In the genomic region with DNA sequence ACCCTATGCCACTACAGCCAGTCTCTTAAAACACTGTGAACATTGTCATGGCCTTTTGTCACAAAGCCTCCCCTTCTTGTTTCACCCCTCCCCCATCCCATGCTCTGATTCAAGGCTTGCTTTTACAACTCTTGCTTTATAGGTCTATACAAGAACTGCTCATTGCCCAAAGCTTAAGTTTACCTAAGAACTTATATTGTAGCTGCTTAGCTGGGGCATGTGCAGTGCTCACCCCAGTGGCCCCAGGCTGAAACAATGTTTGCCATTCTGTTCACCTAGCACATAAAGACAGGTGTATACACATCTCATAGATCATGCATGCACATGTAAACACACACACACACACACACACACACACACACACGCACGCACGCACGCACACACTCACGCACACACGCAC, we compare ENCODE assay signal across 26 mouse cellular contexts. TPM values are rescaled to one million over a fixed set of nuclear protein-coding genes. Genes with fewer than 3 reads are reported as not detected.
DNase-seq lines count a peak whose midpoint lies in the region; ATAC-seq lines count a peak whose summit lies in the region.
"Had no signal": no experiment of that assay in that cellular context is flagged by ENCODE, and none has a peak within 500 bp of the region (broad histone marks: within the 10 kb centered on the region; RNA-seq: fewer than 3 reads in every experiment).

No protein-coding gene starts in this region.

- H3K4me3 ChIP-seq in forebrain, embryonic 11.5 days (ENCODE audit: low read depth, low read length): no peak overlapping the region
- no peak overlapping the region for H3K4me3 ChIP-seq in forebrain, embryonic 15.5 days
- H3K4me3 ChIP-seq in midbrain, embryonic 15.5 days: no peak overlapping the region
- no peak overlapping the region for H3K4me3 ChIP-seq in midbrain, embryonic 14.5 days (replicated peaks; ENCODE audit: low read depth, low read length)
- H3K4me3 ChIP-seq in stomach, embryonic 15.5 days (replicated peaks): no peak overlapping the region
- H3K4me3 ChIP-seq: embryonic facial prominence, embryonic 15.5 days; erythroblast, embryonic 14.5 days; forebrain, embryonic 12.5 days; heart, embryonic 10.5 days; hindbrain, embryonic 13.5 days had no signal

- no peak overlapping the region for H3K9ac ChIP-seq in forebrain, embryonic 11.5 days (ENCODE audit: low read length)
- no peak overlapping the region for H3K9ac ChIP-seq in forebrain, embryonic 15.5 days (replicated peaks)
- H3K9ac ChIP-seq in midbrain, embryonic 15.5 days: no peak overlapping the region
- H3K9ac ChIP-seq in midbrain, embryonic 14.5 days (replicated peaks; ENCODE audit: low read length): no peak overlapping the region
- no peak overlapping the region for H3K9ac ChIP-seq in stomach, embryonic 15.5 days
- H3K9ac ChIP-seq: embryonic facial prominence, embryonic 15.5 days; forebrain, embryonic 12.5 days; forebrain, postnatal 0 days; hindbrain, embryonic 13.5 days had no signal

- 98% methylated on average over 6 of the region's 6 CpGs for WGBS in forebrain, embryonic 11.5 days
- 91% methylated on average over 6 of the region's 6 CpGs for WGBS in forebrain, embryonic 15.5 days
- WGBS in midbrain, embryonic 15.5 days: 99% methylated on average over 6 of the region's 6 CpGs
- 98% methylated on average over 6 of the region's 6 CpGs for WGBS in midbrain, embryonic 14.5 days
- 93% methylated on average over 6 of the region's 6 CpGs for WGBS in stomach, embryonic 15.5 days

- no peaks in the 10 kb centered on the region for H3K27me3 ChIP-seq in forebrain, embryonic 11.5 days (ENCODE audit: control insufficient read depth, insufficient read depth, low read length)
- H3K27me3 ChIP-seq in forebrain, embryonic 15.5 days: no peaks in the 10 kb centered on the region
- H3K27me3 ChIP-seq in midbrain, embryonic 15.5 days (replicated peaks): no peaks in the 10 kb centered on the region
- no peaks in the 10 kb centered on the region for H3K27me3 ChIP-seq in midbrain, embryonic 14.5 days (ENCODE audit: control insufficient read depth, insufficient read depth, low read length)
- no peaks in the 10 kb centered on the region for H3K27me3 ChIP-seq in stomach, embryonic 15.5 days (replicated peaks)
- H3K27me3 ChIP-seq: embryonic facial prominence, embryonic 15.5 days; hindbrain, embryonic 13.5 days had no signal

- no peaks in the 10 kb centered on the region for H3K9me3 ChIP-seq in forebrain, embryonic 11.5 days (ENCODE audit: control insufficient read depth, low read length)
- no peaks in the 10 kb centered on the region for H3K9me3 ChIP-seq in forebrain, embryonic 15.5 days
- H3K9me3 ChIP-seq in midbrain, embryonic 15.5 days: no peaks in the 10 kb centered on the region
- no peaks in the 10 kb centered on the region for H3K9me3 ChIP-seq in midbrain, embryonic 14.5 days (ENCODE audit: control insufficient read depth, low read length)
- no peaks in the 10 kb centered on the region for H3K9me3 ChIP-seq in stomach, embryonic 15.5 days
- H3K9me3 ChIP-seq: embryonic facial prominence, embryonic 15.5 days; forebrain, embryonic 12.5 days; G1E; heart, embryonic 10.5 days; hindbrain, embryonic 13.5 days had no signal

- H3K36me3 ChIP-seq in forebrain, embryonic 11.5 days (ENCODE audit: control insufficient read depth, insufficient read depth, low read length): no peaks in the 10 kb centered on the region
- no peaks in the 10 kb centered on the region for H3K36me3 ChIP-seq in forebrain, embryonic 15.5 days
- H3K36me3 ChIP-seq in midbrain, embryonic 15.5 days (replicated peaks): no peaks in the 10 kb centered on the region
- no peaks in the 10 kb centered on the region for H3K36me3 ChIP-seq in midbrain, embryonic 14.5 days (ENCODE audit: control insufficient read depth, insufficient read depth, low read length)
- H3K36me3 ChIP-seq in stomach, embryonic 15.5 days: no peaks in the 10 kb centered on the region
- H3K36me3 ChIP-seq: embryonic facial prominence, embryonic 15.5 days; forebrain, embryonic 12.5 days; G1E; heart, embryonic 10.5 days; hindbrain, embryonic 13.5 days had no signal

- H3K4me2 ChIP-seq in forebrain, embryonic 11.5 days (ENCODE audit: low read depth, low read length, severe bottlenecking): no peak overlapping the region
- H3K4me2 ChIP-seq in forebrain, embryonic 15.5 days (replicated peaks): no peak overlapping the region
- no peak overlapping the region for H3K4me2 ChIP-seq in midbrain, embryonic 15.5 days
- H3K4me2 ChIP-seq in midbrain, embryonic 14.5 days (ENCODE audit: low read length): no peak overlapping the region
- H3K4me2 ChIP-seq in stomach, embryonic 15.5 days: no peak overlapping the region
- H3K4me2 ChIP-seq: embryonic facial prominence, embryonic 15.5 days; forebrain, embryonic 12.5 days; hindbrain, embryonic 13.5 days had no signal

- no peaks in the 10 kb centered on the region for H3K4me1 ChIP-seq in forebrain, embryonic 11.5 days (replicated peaks; ENCODE audit: control insufficient read depth, insufficient read depth, low read length)
- H3K4me1 ChIP-seq in forebrain, embryonic 15.5 days: peaks cover 5% of the 10 kb centered on the region; the same call in 1 of the 2 replicates
- no peaks in the 10 kb centered on the region; the same call in 1 of the 2 replicates for H3K4me1 ChIP-seq in midbrain, embryonic 15.5 days
- no peaks in the 10 kb centered on the region for H3K4me1 ChIP-seq in midbrain, embryonic 14.5 days (ENCODE audit: control insufficient read depth, insufficient read depth, low read length)
- peaks cover 12% of the 10 kb centered on the region for H3K4me1 ChIP-seq in stomach, embryonic 15.5 days

- no peak overlapping the region for H3K27ac ChIP-seq in forebrain, embryonic 11.5 days (ENCODE audit: low read depth, low read length)
- H3K27ac ChIP-seq in forebrain, embryonic 15.5 days (replicated peaks): no peak overlapping the region
- no peak overlapping the region for H3K27ac ChIP-seq in midbrain, embryonic 15.5 days
- H3K27ac ChIP-seq in midbrain, embryonic 14.5 days (replicated peaks; ENCODE audit: low read depth, low read length): no peak overlapping the region
- peak overlapping the region; percentile 65; the same call in 1 of the 2 replicates for H3K27ac ChIP-seq in stomach, embryonic 15.5 days
- H3K27ac ChIP-seq: embryonic facial prominence, embryonic 15.5 days; forebrain, embryonic 12.5 days; hindbrain, embryonic 13.5 days; hindbrain, postnatal 0 days had no signal

- no peak for ATAC-seq in forebrain, embryonic 11.5 days (replicated peaks; ENCODE audit: low FRiP score)
- no peak for ATAC-seq in forebrain, embryonic 15.5 days (replicated peaks)
- ATAC-seq in midbrain, embryonic 15.5 days (replicated peaks): 0 out of 2 replicates have a peak, but pooled peaks have one; percentile 14
- no peak for ATAC-seq in midbrain, embryonic 14.5 days (ENCODE audit: low FRiP score, low TSS enrichment)
- ATAC-seq in stomach, embryonic 15.5 days (ENCODE audit: insufficient read depth, low FRiP score, low read depth): no peak
- no peak for ATAC-seq in erythroid progenitor cell, adult 5-6 weeks (replicated peaks; ENCODE audit: low FRiP score, poor library complexity, severe bottlenecking)
- ATAC-seq: CD4-positive, CD25-positive, alpha-beta regulatory T cell, adult 4 months; forebrain, postnatal 0 days; hindbrain, postnatal 0 days had no signal

- intact Hi-C loops in heart, postnatal 10 days (cut with DNase I): no loop called here

- DNase-seq in forebrain, embryonic 11.5 days (ENCODE audit: low spot score): peak; percentile 24
- DNase-seq in midbrain, embryonic 14.5 days: no peak
- DNase-seq in heart, postnatal 10 days: no peak
- DNase-seq: adrenal gland, adult 8-10 months; B cell, adult 2 months; cerebellum, adult 11 months; cerebellum, adult 8-10 months; cerebellum, postnatal 14 days; embryo, embryonic 11 days; forebrain, postnatal 0 days; gastrocnemius, postnatal 36 days; heart, adult 18-20 months; heart, postnatal 14 days had no signal

RNA-seq across cellular contexts. Expression of gene Itgb6, which starts 25.9 kb away (rescaled TPM):
- 0.52 and 0.75 TPM in 2 replicates for polyA plus RNA-seq in forebrain, embryonic 11.5 days (2014; fragmentation: Nextera tagmentation; extraction: Ambion mirVana)
- not detected in 2 replicates for polyA plus RNA-seq in forebrain, embryonic 15.5 days (2015; fragmentation: Nextera tagmentation; extraction: Ambion mirVana)
- 0.06 and 0.09 TPM in 2 replicates for polyA plus RNA-seq in midbrain, embryonic 15.5 days (2015; fragmentation: Nextera tagmentation; extraction: Ambion mirVana)
- not detected in 2 replicates for polyA plus RNA-seq in midbrain, embryonic 14.5 days (2014; fragmentation: Nextera tagmentation; extraction: Ambion mirVana)
- polyA plus RNA-seq in stomach, embryonic 15.5 days (2015; fragmentation: Nextera tagmentation; extraction: Ambion mirVana): 10.1 and 13.2 TPM in 2 replicates
- total RNA-seq in erythroid progenitor cell, adult 5-6 weeks (2015; ENCODE audit: low replicate concordance): not detected in 2 replicates
- total RNA-seq in erythroid progenitor cell, adult 5-6 weeks (2017; ENCODE audit: low replicate concordance): not detected in 2 replicates
- 10 to 100 TPM in 1 of 2 experiments, 1 to 10 TPM in 1; 8.6 to 18.1 TPM for total RNA-seq in heart, postnatal 10 days (2021)
- total RNA-seq: adrenal gland, adult 8-10 months; hematopoietic stem cell, adult 5-6 weeks had no signal
- polyA plus RNA-seq: erythroblast, embryonic 14.5 days; forebrain, postnatal 0 days; G1E had no signal
